Mouse (Mus musculus): ENCODE measurements at regions not wholly inside any gene's neighbourhood (a gene's known extent, or its start where the extent isn't known, plus 50 kb on each side); places are given as distances from the start of the nearest gene placed in this dataset.
A peak's percentile ranks its signal among the peaks of the same experiment; 100 is the strongest.

DNA sequence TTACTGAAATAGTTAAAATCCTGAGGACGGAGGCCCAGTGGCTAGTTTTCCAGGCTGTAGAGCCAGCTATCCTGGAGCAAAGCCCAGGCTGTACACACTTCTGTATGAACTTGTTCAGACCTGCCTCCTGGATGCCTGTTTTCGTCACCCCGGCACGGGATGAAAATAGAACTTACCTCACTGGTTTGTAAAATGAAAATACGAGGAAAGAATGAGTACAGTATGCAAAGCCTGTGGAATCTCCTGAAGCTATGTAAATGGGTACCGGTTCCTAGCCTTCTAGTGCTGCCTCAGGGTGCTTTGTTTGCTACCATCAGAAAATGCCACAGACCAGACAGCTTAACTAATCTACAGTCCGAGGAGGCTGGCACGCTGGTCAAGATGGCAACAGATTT, 276.0 kb upstream of the Cdyl start:
- no peak for DNase-seq

DNA sequence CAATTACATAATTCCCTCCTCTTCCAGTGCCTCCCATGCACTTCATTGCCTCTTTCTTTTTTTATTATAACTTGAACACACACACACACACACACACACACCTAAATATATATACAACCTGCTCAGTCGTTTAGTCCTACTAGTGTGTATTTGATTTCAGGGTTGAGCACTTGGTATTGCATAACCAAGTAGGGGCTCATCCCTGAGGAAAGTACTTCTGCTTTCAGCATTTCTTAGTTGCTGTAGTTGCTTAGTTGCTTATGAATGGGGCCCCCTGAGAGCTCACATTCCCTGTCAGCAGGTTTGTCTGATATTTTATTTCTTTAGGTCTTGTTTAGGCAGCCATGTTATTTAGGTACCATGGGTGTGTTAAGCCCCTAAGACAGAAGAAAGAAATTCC, 271.3 kb upstream of the Cdyl start:
- no peak for DNase-seq

- DNase-seq = no peak
These were observed 269.7 kb upstream of the Cdyl start for GRCm38 (mm10) chr13:35389781-35390525.

DNA sequence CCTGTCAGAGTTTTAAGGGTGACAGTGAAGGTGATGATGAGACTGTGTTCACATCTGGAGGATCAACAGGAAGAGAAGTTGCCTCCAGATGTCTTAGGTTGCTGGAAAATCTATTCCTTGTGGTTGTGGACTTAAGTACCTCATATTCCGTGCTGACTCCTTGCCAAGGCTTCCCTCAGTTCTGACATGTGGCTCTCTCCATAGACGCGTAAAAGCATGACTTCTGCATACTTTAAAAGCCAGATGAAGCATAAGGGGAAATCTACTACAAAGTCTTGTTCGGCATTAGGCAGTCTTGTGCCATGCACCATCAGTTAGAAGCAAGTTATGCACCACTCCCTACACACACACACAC, 269.1 kb upstream of the Cdyl start:
- DNase-seq = no peak

DNA sequence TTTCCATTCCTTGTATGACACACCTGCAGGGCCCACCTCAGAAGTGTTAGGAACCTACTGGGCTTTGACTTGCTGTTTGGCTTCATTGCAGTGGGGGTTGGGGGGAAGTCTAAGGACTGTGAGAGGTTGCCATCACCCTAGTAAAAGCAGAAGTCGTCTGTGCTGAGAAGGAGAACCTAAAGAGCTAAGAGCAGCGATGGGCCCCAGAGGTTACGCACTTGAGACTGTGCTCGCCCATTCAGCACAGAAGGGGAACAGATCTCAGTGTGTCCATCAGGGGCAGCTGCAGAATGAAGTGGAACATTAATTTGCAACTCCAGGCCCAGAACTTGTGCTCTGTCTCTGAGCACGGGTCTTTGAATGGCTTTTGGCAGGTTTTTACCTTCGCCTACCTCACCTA, 267.5 kb upstream of the Cdyl start:
- no peak for DNase-seq

GRCm38 (mm10) chr13:35395192-35395591, 264.4 kb upstream of the Cdyl start:
- DNase-seq = no peak

- DNase-seq = no peak
These were observed 264.0 kb upstream of the Cdyl start for GRCm38 (mm10) chr13:35395630-35396029.

DNA sequence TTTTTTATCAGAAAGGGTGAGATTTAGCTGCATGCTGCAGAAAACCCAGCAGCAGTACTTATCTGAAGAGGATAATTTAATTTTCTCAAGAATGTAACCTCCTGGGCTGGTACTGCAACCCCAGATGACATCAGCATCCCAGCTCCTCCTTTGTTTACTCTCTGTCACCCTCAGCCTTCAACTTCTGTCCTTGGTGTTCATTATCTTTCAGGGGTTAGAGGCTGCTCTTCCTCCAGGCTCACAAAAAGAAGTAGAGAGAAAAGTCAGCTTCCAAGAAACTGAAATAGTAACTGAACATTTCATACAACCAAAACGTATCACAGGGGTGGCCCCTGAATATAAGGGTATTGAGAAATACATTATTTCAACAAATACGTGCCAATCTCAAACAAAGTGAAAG, 262.5 kb upstream of the Cdyl start:
- DNase-seq = no peak

GRCm38 (mm10) chr13:35398192-35398591, 261.4 kb upstream of the Cdyl start:
- no peak for DNase-seq

DNA sequence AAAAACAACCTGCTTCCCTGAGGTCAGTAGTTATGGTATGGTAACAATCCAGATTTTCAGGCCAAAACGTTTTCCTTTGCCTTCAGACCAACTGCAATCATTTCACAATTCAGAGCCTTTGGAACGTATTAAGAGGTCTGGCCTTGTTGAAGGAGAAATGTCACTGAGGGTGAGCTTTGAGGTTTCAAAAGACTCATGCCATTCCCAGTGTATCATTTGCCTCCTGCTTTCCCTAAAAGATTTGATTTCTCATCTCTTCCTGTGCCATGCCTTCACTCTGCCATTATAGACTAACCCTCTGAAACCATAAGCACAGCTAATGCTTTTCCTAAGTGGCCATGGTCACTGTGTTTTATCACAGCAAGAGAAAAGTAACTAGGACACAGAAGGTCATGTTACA, 256.8 kb upstream of the Cdyl start:
- no peak for DNase-seq

DNA sequence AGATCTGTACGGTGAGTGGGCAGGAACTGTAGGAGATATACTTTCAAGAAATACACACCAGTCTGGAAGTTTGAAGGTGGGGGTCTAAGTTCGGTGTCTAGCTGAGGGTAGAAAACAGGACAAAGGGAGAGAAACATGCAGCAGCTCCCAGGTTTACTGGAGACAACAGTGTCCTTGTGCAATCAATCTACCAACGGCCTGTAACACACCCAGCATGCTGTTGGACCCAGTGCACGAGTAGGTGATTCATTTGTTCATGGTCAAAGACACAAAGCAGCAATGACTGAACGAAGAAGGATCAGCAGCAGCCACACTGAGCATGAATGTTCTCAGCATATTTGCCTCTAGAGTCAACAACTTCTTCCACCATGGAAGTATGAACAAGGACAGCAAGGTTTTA, 255.2 kb upstream of the Cdyl start:
- DNase-seq = no peak

GRCm38 (mm10) chr13:35405384-35405783, 254.2 kb upstream of the Cdyl start:
- no peak for DNase-seq

DNA sequence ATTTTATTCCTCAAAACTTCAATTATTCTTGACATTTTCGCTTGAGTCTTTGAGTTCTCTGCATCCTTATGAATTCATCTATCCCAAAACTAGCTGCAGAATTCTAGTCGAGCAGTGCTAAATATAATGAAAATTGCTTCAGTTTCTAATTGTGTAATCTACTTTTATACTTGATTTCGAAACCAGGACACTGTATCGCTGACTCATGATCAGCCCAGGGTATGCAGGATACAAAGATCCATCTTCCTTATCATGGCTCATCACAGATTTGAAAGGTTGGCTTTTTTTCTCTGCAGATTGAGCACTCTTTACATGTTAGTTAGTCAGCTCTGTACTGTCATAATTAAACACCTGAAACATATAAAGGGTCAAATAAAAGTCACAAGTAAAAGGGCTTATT, 242.1 kb upstream of the Cdyl start:
- no peak for DNase-seq

DNA sequence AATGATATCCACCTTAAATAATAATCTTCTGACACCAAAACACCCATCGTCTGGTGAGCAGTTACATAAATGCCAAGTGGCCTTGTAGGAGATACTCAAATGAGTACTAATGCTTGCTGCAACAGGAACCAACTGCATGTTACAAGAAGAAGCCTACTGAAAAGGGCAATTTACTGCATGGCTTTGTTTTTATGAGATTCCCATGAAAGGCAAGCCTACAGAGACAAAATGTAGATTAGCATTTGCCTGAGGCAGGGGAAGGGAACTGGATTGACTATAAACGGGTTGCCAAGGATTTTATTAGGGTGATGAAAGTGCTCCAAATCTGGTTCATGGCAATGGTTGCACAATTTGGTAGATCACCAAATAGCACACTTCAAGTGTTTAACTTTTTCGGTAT, 239.6 kb upstream of the Cdyl start:
- no peak for DNase-seq

GRCm38 (mm10) chr13:35426061-35426460, 233.6 kb upstream of the Cdyl start:
- DNase-seq = no peak

GRCm38 (mm10) chr13:35435173-35435572, 224.5 kb upstream of the Cdyl start:
- no peak for DNase-seq

GRCm38 (mm10) chr13:35447661-35448060, 212.0 kb upstream of the Cdyl start:
- no peak for DNase-seq

DNA sequence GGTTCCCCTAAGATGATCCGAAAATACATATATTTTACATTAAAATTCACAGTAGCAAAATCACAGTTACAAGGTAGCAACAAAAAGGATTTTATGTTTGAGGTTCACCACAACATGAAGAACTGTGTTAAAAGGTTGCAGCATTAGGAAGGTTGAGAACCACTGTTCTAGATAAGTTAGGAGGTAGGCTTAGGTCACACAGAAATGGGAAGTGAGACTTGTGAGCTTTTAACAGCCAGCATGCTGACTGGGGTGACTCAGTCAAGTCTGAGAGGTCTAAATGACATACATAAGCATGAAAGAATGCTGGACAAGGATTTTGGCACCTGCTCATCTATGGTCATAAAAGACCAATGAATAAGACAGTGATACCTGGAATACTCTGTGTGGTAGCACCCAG, 207.2 kb upstream of the Cdyl start:
- DNase-seq = no peak

DNA sequence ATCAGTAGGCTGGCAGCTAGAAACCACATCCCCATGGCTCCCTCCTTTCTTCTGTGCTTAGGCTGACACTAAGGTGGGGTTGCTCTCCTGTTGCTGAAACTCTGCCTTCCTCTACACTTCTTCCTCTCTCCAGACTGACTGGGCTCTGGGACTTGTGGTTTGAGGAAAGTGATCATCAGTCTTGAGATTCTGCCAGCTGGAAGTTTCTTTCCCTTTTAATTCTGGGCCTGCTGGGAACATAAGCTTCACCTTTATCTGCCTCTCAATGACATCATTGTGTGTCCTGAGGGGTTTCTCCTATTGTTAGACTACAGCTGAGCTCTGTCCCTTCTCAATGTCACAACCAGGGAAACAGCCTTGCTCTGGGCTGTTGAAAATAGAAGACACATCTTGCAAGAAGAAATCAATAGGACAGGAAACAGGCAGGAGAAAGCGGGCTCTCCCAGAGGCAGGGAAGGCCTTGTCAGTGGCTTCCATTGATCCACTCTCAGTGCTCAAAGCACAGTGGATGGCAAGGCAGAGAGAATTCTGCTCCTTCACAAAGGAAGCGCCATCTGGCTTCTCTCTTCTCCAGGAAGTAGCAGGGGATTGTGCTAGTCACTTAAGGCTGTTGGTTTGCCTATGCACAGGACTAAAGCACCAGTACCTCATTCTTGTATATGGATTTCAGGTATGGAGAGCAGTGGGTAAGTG, 206.3 kb upstream of the Cdyl start:
- no peak for DNase-seq

DNA sequence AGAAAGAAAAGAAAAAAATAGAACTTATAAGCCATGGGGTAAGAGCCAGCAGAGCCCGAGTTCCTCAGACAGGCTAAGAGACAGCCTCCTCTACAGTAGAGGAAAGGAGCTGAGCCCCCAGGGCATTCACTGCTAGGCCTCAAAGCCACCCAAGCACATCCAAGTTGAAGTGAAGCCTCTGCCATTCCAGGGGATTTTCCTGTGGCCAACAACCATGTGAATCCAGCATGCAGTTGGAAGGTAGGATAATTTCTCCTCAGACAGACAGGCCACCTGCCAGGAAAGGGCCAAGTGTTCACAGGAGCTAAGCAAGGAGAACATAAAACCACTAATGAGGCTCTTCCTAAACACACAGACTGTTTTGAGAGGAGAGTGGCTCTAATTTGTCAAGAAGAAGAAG, 199.6 kb upstream of the Cdyl start:
- no peak for DNase-seq

GRCm38 (mm10) chr13:35463231-35463630, 196.4 kb upstream of the Cdyl start:
- no peak for DNase-seq

DNA sequence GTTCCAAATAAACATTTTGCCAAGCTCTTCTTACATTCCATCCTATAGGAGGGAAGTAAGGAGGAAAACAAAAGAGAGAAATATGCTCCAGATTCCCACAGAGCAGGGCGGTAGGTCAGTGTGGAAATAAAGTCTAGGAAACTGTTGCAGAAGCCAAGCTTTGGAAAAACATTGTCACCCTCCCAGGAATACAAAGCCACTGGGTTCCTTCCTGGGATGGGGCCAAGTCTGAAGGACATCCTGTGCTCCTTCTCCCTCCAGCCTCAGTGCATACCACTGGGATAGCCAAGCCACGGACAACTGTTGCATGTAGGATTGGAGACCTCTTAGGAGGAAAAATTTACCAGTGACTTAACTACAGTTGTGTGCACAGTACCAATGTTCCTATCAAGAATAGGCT, 195.8 kb upstream of the Cdyl start:
- DNase-seq = no peak

GRCm38 (mm10) chr13:35469361-35470198, 190.1 kb upstream of the Cdyl start:
- DNase-seq = peak; percentile 54 to 59

DNA sequence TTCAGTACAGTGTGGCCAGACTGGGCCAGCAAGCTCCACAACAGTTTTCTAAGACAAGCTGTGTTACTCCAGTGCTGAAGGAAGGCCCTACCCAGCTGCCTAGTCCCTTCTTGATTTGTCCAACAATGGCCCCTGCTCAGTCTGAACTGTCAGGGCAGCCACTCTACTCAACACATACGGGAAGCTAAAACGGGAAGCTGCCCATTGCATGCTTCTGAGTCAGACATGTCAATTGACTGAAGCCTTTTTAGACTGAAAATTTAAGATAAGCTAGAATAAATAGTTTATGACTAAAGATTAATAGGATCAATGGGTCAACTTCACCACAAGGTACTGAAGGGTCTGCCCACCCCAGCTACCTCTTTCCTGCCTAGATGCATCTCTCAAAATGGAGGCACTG, 181.4 kb upstream of the Cdyl start:
- DNase-seq = no peak
